Mouse (Mus musculus) heart, adult 2 months (tissue): Measurements from ENCODE around the gene Spata33.

Experiments
- CTCF ChIP-seq: fragments of 200-600 bp; IDR thresholded peaks from 2 replicates; pipeline ENCODE4 v1.8.1; 2022; ENCODE audit warnings: antibody characterized with exemption, mild to moderate bottlenecking, moderate library complexity
- EP300 ChIP-seq: fragments of 200-500 bp; IDR thresholded peaks from 2 replicates; pipeline ENCODE4 v1.6.1; 2011; ENCODE audit warnings: low read depth, low read length, control low read depth; ENCODE audit not compliant: insufficient read depth
- POLR2A ChIP-seq: fragments of 200-500 bp; IDR thresholded peaks from 2 replicates; pipeline ENCODE4 v1.6.1; 2011; ENCODE audit warnings: mild to moderate bottlenecking, low read depth, low read length, control low read depth; ENCODE audit not compliant: insufficient read depth

GRCm38 (mm10) chr8:123254099-123254885 lies 41.7 kb downstream of the Spata33 start, which contains the start of the genes Zfp276 and Vps9d1:
- TF ChIP-seq CTCF (no peak), EP300 (no peak), POLR2A (peak; percentile 63)
